Mouse (Mus musculus) cortical plate, adult 2 months (tissue): Measurements from ENCODE around the gene Itgb3.

ENCODE experiments used
- CTCF ChIP-seq: fragments of 200-500 bp; IDR thresholded peaks from 2 replicates; pipeline ENCODE4 v1.5.1; 2011; ENCODE audit warnings: mild to moderate bottlenecking, control low read depth, low read length; ENCODE audit not compliant: insufficient read depth; ENCODE audit errors: extremely low read depth
- POLR2A ChIP-seq: fragments of 200-500 bp; IDR thresholded peaks from 2 replicates; pipeline ENCODE4 v1.6.1; 2011; ENCODE audit warnings: mild to moderate bottlenecking, low read length, control low read depth; ENCODE audit not compliant: insufficient read depth; ENCODE audit errors: extremely low read depth

GRCm38 (mm10) chr11:104600675-104601074, 7.1 kb upstream of the Itgb3 start:
- TF ChIP-seq CTCF (no peak), POLR2A (no peak)
